ENCODE assay signal across 21 mouse cellular contexts in genomic region chr13:23659636-23660366, GRCm38 (mm10). TPM values are rescaled to one million over a fixed set of nuclear protein-coding genes. Genes with fewer than 3 reads are reported as not detected.
"Had no signal": no experiment of that assay in that cellular context is flagged by ENCODE, and none has a peak within 500 bp of the region (broad histone marks: within the 10 kb centered on the region; RNA-seq: fewer than 3 reads in every experiment).

No protein-coding gene starts in this region.

- H3K27me3 ChIP-seq: limb, embryonic 12.5 days; lung, embryonic 15.5 days; midbrain, embryonic 13.5 days; neural tube, embryonic 12.5 days had no signal

- H3K36me3 ChIP-seq: limb, embryonic 12.5 days; liver, embryonic 13.5 days; lung, embryonic 15.5 days; midbrain, embryonic 13.5 days; neural tube, embryonic 12.5 days had no signal

- H3K4me3 ChIP-seq: limb, embryonic 12.5 days; liver, embryonic 13.5 days; lung, embryonic 15.5 days; midbrain, embryonic 13.5 days; neural tube, embryonic 12.5 days had no signal

- H3K4me2 ChIP-seq: limb, embryonic 12.5 days; liver, embryonic 13.5 days; lung, embryonic 15.5 days; midbrain, embryonic 13.5 days; neural tube, embryonic 12.5 days had no signal

- H3K9ac ChIP-seq: limb, embryonic 12.5 days; liver, embryonic 13.5 days; liver, postnatal 0 days; lung, embryonic 15.5 days; midbrain, embryonic 13.5 days; neural tube, embryonic 12.5 days had no signal

- H3K4me1 ChIP-seq: limb, embryonic 12.5 days; liver, embryonic 13.5 days; lung, embryonic 15.5 days; midbrain, embryonic 13.5 days; neural tube, embryonic 12.5 days had no signal

- H3K9me3 ChIP-seq: limb, embryonic 12.5 days; liver, embryonic 13.5 days; lung, embryonic 15.5 days; midbrain, embryonic 13.5 days; neural tube, embryonic 12.5 days had no signal

- DNase-seq: kidney, adult 8-10 months; kidney, postnatal 4 days; liver; liver, embryonic 13.5 days; liver, postnatal 0 days; lung, postnatal 36 days; retina, postnatal 1 day; right cerebral cortex, postnatal 4 days; spleen, adult 18-20 months; thymus, adult 2 months; thymus, postnatal 25 days had no signal

- H3K27ac ChIP-seq: limb, embryonic 12.5 days; liver, embryonic 13.5 days; lung, embryonic 15.5 days; midbrain, embryonic 13.5 days; neural tube, embryonic 12.5 days had no signal

- ATAC-seq: liver, postnatal 0 days; midbrain, embryonic 13.5 days had no signal

RNA-seq across cellular contexts. Expression of gene Hist1h1t, which starts 35.8 kb away (rescaled TPM):
- total RNA-seq: layer of hippocampus, postnatal 14 days; left cerebral cortex, adult 18-20 months; left cerebral cortex, postnatal 10 days had no signal
- polyA plus RNA-seq: kidney, embryonic 16.5 days; limb, embryonic 12.5 days; liver, embryonic 13.5 days; liver, postnatal 0 days; midbrain, embryonic 13.5 days; neural tube, embryonic 12.5 days; stomach, embryonic 14.5 days; urinary bladder, adult 2 months had no signal
